Mouse (Mus musculus) cerebellum, adult 11-12 months (tissue): ENCODE data around the gene Pick1.

Source experiments
- DNase-seq: peaks from one replicate; pipeline ENCODE4 v3.0.0; 2022

Pick1 gene

GRCm38 (mm10) chr15:79235268-79235667 lies 6.3 kb downstream of the Pick1 start:
- no peak for DNase-seq

GRCm38 (mm10) chr15:79238036-79238435 lies 9.1 kb downstream of the Pick1 start:
- no peak for DNase-seq

GRCm38 (mm10) chr15:79242574-79243233 lies 13.7 kb downstream of the Pick1 start:
- no peak for DNase-seq

- DNase-seq, result peak; percentile 91
Measured at GRCm38 (mm10) chr15:79243234-79244042, 14.5 kb downstream of the Pick1 start.

- no peak for DNase-seq
Measured at GRCm38 (mm10) chr15:79244071-79244893, 15.3 kb downstream of the Pick1 start.

GRCm38 (mm10) chr15:79245321-79245720 lies 16.3 kb downstream of the Pick1 start:
- no peak for DNase-seq

- DNase-seq, result no peak
Measured at GRCm38 (mm10) chr15:79250236-79250635, 21.3 kb downstream of the Pick1 start.

GRCm38 (mm10) chr15:79251168-79251567 lies 22.2 kb downstream of the Pick1 start:
- no peak for DNase-seq

GRCm38 (mm10) chr15:79251781-79252491 lies 23.0 kb downstream of the Pick1 start:
- no peak for DNase-seq

- no peak for DNase-seq
Measured at GRCm38 (mm10) chr15:79252580-79252979, 23.6 kb downstream of the Pick1 start.

GRCm38 (mm10) chr15:79254661-79255060 lies 25.7 kb downstream of the Pick1 start, which contains the start of gene Slc16a8:
Gene Slc16a8 (minus strand): TSS chr15:79254761.
- DNase-seq, result no peak

- no peak for DNase-seq
Measured at GRCm38 (mm10) chr15:79258521-79258920, 29.5 kb downstream of the Pick1 start.

GRCm38 (mm10) chr15:79261095-79261725 lies 32.2 kb downstream of the Pick1 start:
- no peak for DNase-seq

GRCm38 (mm10) chr15:79261757-79262156 lies 32.8 kb downstream of the Pick1 start:
- DNase-seq, result no peak

GRCm38 (mm10) chr15:79262375-79262774 lies 33.4 kb downstream of the Pick1 start:
- no peak for DNase-seq

GRCm38 (mm10) chr15:79262786-79263309 lies 33.9 kb downstream of the Pick1 start:
- no peak for DNase-seq

- DNase-seq, result no peak
Measured at GRCm38 (mm10) chr15:79263726-79264125, 34.8 kb downstream of the Pick1 start.

- DNase-seq, result no peak
Measured at GRCm38 (mm10) chr15:79265384-79265783, 36.4 kb downstream of the Pick1 start.

- no peak for DNase-seq
Measured at GRCm38 (mm10) chr15:79268521-79268920, 39.5 kb downstream of the Pick1 start.

- no peak for DNase-seq
Measured at GRCm38 (mm10) chr15:79270317-79271123, 41.5 kb downstream of the Pick1 start.
